In the genomic region with DNA sequence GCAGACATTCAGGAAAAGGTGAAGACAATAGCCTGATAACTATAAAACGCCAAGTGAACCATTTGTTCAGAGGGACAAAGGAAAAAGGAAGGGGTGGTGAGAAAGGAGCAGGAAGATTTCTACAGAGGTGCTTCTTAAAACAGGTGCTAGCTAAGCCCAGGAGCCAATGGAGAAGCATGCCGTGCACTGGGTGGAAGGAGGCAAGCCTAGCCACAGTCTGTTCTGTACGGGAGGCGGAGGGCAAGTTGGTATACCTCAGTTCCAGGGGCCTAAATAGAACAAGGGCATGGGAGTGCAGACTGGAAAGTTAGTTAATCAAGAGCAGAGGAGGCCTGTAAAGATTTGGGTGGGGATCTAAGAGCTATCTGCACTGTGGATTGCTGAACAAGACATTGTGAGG, we compare ENCODE assay signal across 8 mouse cellular contexts. TPM values are rescaled to one million over a fixed set of nuclear protein-coding genes. Genes with fewer than 3 reads are reported as not detected.
A peak's percentile ranks its signal among the peaks of the same experiment; 100 is the strongest.
DNase-seq lines count a peak whose midpoint lies in the region; ATAC-seq and TF ChIP-seq lines count a peak whose summit lies in the region.

No protein-coding gene starts in this region.

- peak overlapping the region; percentile 57 for H3K4me3 ChIP-seq in ES-Bruce4 (ENCODE audit: low read depth, low read length)
- H3K4me3 ChIP-seq in heart, embryonic 12.5 days, result peak overlapping the region; percentile 60

- H3K4me1 ChIP-seq in ES-Bruce4 (ENCODE audit: control insufficient read depth, insufficient read depth, low read length), result peaks cover 2% of the 10 kb centered on the region
- H3K4me1 ChIP-seq in heart, embryonic 12.5 days (replicated peaks), result peaks cover 34% of the 10 kb centered on the region

- WGBS in heart, embryonic 12.5 days, result 7% methylated on average over 4 of the region's 4 CpGs

- ATAC-seq in heart, embryonic 12.5 days (ENCODE audit: insufficient number of reproducible peaks, low FRiP score), result no peak

- no peak for TF ChIP-seq POLR2A in ES-Bruce4 (IDR thresholded peaks at IDR 0.05; ENCODE audit: insufficient read depth, low read length)

- H3K4me2 ChIP-seq in heart, embryonic 12.5 days, result peak overlapping the region; percentile 89

- DNase-seq in adrenal gland, adult 2 months, result peak; percentile 37
- no peak for DNase-seq in adrenal gland, postnatal 10 days
- DNase-seq in liver, result peak; percentile 12
- peak; percentile 33 for DNase-seq in skeletal muscle tissue, adult 2 months (ENCODE audit: low read depth, low spot score)
- DNase-seq in urinary bladder, postnatal 36 days (ENCODE audit: low spot score in 2 of 2), result no peak
- no peak for DNase-seq in left cerebral cortex, postnatal 10 days (ENCODE audit: extremely low spot score in 1 of 2, low spot score in 2 of 2)

- no peaks in the 10 kb centered on the region for H3K27me3 ChIP-seq in ES-Bruce4 (ENCODE audit: control insufficient read depth, insufficient read depth, low read length, poor library complexity, severe bottlenecking)
- H3K27me3 ChIP-seq in heart, embryonic 12.5 days (replicated peaks), result no peaks in the 10 kb centered on the region

- no peak for TF ChIP-seq CTCF in ES-Bruce4 (IDR thresholded peaks at IDR 0.05; ENCODE audit: low read depth, low read length)

- H3K9ac ChIP-seq in ES-Bruce4 (ENCODE audit: low read depth, poor library complexity, severe bottlenecking), result peak overlapping the region; percentile 60
- H3K9ac ChIP-seq in heart, embryonic 12.5 days, result peak overlapping the region; percentile 80

- TF ChIP-seq EP300 in ES-Bruce4 (IDR thresholded peaks at IDR 0.05; ENCODE audit: insufficient read depth, low read depth, low read length), result no peak

- no peak overlapping the region for H3K27ac ChIP-seq in ES-Bruce4 (ENCODE audit: insufficient read depth, low read length)
- H3K27ac ChIP-seq in heart, embryonic 12.5 days (ENCODE audit: poor library complexity, severe bottlenecking), result peak overlapping the region; percentile 84

- peaks cover 6% of the 10 kb centered on the region; the same call in 1 of the 2 replicates for H3K36me3 ChIP-seq in ES-Bruce4 (ENCODE audit: control insufficient read depth, insufficient read depth, low read length, poor library complexity, severe bottlenecking)
- peaks cover 2% of the 10 kb centered on the region; the same call in 1 of the 2 replicates for H3K36me3 ChIP-seq in heart, embryonic 12.5 days

- intact Hi-C loops in left cerebral cortex, postnatal 10 days (cut with DNase I), result no loop called here

- no peaks in the 10 kb centered on the region for H3K9me3 ChIP-seq in ES-Bruce4 (replicated peaks; ENCODE audit: control insufficient read depth, insufficient read depth, low read length, poor library complexity, severe bottlenecking)
- no peaks in the 10 kb centered on the region for H3K9me3 ChIP-seq in heart, embryonic 12.5 days (replicated peaks)

RNA-seq across cellular contexts. Expression of gene Gsk3b, which starts 3.8 kb away (rescaled TPM):
- total RNA-seq in adrenal gland, adult 2 months (2021), result 10 to 100 TPM; 49.2 to 81.7 TPM
- polyA plus RNA-seq in adrenal gland, adult 2 months (2012; rRNA removed), result 16.2 and 21.9 TPM in 2 replicates
- total RNA-seq in adrenal gland, postnatal 10 days (2021), result 10 to 100 TPM; 52.5 to 69.5 TPM
- 47.8 and 51.6 TPM in 2 replicates for polyA plus RNA-seq in ES-Bruce4 (2011; ENCODE audit: insufficient read depth, insufficient read length, low read depth, missing spikeins)
- 46.8 and 47.3 TPM in 2 replicates for polyA plus RNA-seq in heart, embryonic 12.5 days (2016; fragmentation: Nextera tagmentation; extraction: Ambion mirVana)
- 100 to 1,000 TPM; 254 to 256 TPM for total RNA-seq in left cerebral cortex, postnatal 10 days (2021)

Comparison
In these comparisons a context has a peak if more than half of its experiments do, and no peak if none do; other contexts are left out.
1. DNase-seq: peak in adrenal gland, adult 2 months (single experiment), liver (single experiment) and skeletal muscle tissue, adult 2 months (single experiment); none in adrenal gland, postnatal 10 days (single experiment), urinary bladder, postnatal 36 days (0 of 2) and left cerebral cortex, postnatal 10 days (0 of 2).